Mouse (Mus musculus): ENCODE measurements at regions not wholly inside any gene's neighbourhood (a gene's known extent, or its start where the extent isn't known, plus 50 kb on each side); places are given as distances from the start of the nearest gene placed in this dataset.

- 88% methylated on average over 4 of the region's 4 CpGs for whole genome bisulfite sequencing
- no peaks in the 10 kb centered on the region; the same call in 1 of the 2 replicates for H3K4me1 ChIP-seq (ENCODE audit: insufficient read depth)
Observed at GRCm38 (mm10) chr4:33786958-33787357, 137.4 kb upstream of the Cnr1 start.

GRCm38 (mm10) chr4:33793398-33793797 is 131.0 kb upstream of the Cnr1 start:
- DNase-seq (no peak), ATAC-seq (no peak)
- Histone ChIP-seq H3K27me3 (ENCODE audit: insufficient read depth, low read length) (no peaks in the 10 kb centered on the region), H3K4me2 (ENCODE audit: low read depth) (no peak overlapping the region), H3K9me3 (ENCODE audit: low read length) (no peaks in the 10 kb centered on the region), H3K9ac (no peak overlapping the region), H3K36me3 (ENCODE audit: insufficient read depth) (no peaks in the 10 kb centered on the region), H3K4me1 (ENCODE audit: insufficient read depth) (no peaks in the 10 kb centered on the region; the same call in 1 of the 2 replicates), H3K27ac (ENCODE audit: low read depth, low read length) (no peak overlapping the region), H3K4me3 (ENCODE audit: low read depth, low read length) (no peak overlapping the region)
- WGBS, result 94% methylated on average over 8 of the region's 8 CpGs
- no peak for TF ChIP-seq CTCF (IDR thresholded peaks at IDR 0.05; ENCODE audit: low read depth)

More at GRCm38 (mm10) chr4:33786958-33787357, 137.4 kb upstream of the Cnr1 start:
- no peak for ATAC-seq
- Histone ChIP-seq H3K9ac (no peak overlapping the region), H3K27me3 (ENCODE audit: insufficient read depth, low read length) (no peaks in the 10 kb centered on the region), H3K36me3 (ENCODE audit: insufficient read depth) (no peaks in the 10 kb centered on the region), H3K4me3 (ENCODE audit: low read depth, low read length) (no peak overlapping the region), H3K9me3 (ENCODE audit: low read length) (no peaks in the 10 kb centered on the region), H3K4me2 (ENCODE audit: low read depth) (no peak overlapping the region), H3K27ac (ENCODE audit: low read depth, low read length) (no peak overlapping the region)
- DNase-seq, result no peak
- TF ChIP-seq CTCF (IDR thresholded peaks at IDR 0.05; ENCODE audit: low read depth), result no peak

GRCm38 (mm10) chr4:33795461-33795860 is 128.9 kb upstream of the Cnr1 start:
- no peaks in the 10 kb centered on the region for H3K36me3 ChIP-seq (ENCODE audit: insufficient read depth)
- H3K4me1 ChIP-seq (ENCODE audit: insufficient read depth), result no peaks in the 10 kb centered on the region
- 92% methylated on average over 3 of the region's 3 CpGs for WGBS
- no peaks in the 10 kb centered on the region for H3K27me3 ChIP-seq (ENCODE audit: insufficient read depth, low read length)
- H3K9me3 ChIP-seq (ENCODE audit: low read length), result no peaks in the 10 kb centered on the region
- H3K4me2 ChIP-seq (ENCODE audit: low read depth), result no peak overlapping the region
- no peak overlapping the region for H3K9ac ChIP-seq
- ATAC-seq, result no peak
- H3K27ac ChIP-seq (ENCODE audit: low read depth, low read length), result no peak overlapping the region
- no peak for DNase-seq
- no peak overlapping the region for H3K4me3 ChIP-seq (ENCODE audit: low read depth, low read length)
- TF ChIP-seq CTCF (IDR thresholded peaks at IDR 0.05; ENCODE audit: low read depth), result no peak

GRCm38 (mm10) chr4:33797964-33798363 is 126.4 kb upstream of the Cnr1 start:
- no peak for ATAC-seq
- no peak for DNase-seq
- Histone ChIP-seq H3K4me3 (ENCODE audit: low read depth, low read length) (no peak overlapping the region), H3K27me3 (ENCODE audit: insufficient read depth, low read length) (no peaks in the 10 kb centered on the region), H3K9me3 (ENCODE audit: low read length) (no peaks in the 10 kb centered on the region), H3K27ac (ENCODE audit: low read depth, low read length) (no peak overlapping the region), H3K4me2 (ENCODE audit: low read depth) (no peak overlapping the region), H3K9ac (no peak overlapping the region), H3K4me1 (ENCODE audit: insufficient read depth) (no peaks in the 10 kb centered on the region), H3K36me3 (ENCODE audit: insufficient read depth) (no peaks in the 10 kb centered on the region)
- 89% methylated on average over 4 of the region's 4 CpGs for WGBS
- no peak for TF ChIP-seq CTCF (IDR thresholded peaks at IDR 0.05; ENCODE audit: low read depth)

- H3K4me2 ChIP-seq (ENCODE audit: low read depth), result no peak overlapping the region
- H3K9ac ChIP-seq, result no peak overlapping the region
- no peak for DNase-seq
- no peaks in the 10 kb centered on the region for H3K4me1 ChIP-seq (ENCODE audit: insufficient read depth)
- TF ChIP-seq CTCF (IDR thresholded peaks at IDR 0.05; ENCODE audit: low read depth), result no peak
- H3K36me3 ChIP-seq (ENCODE audit: insufficient read depth), result no peaks in the 10 kb centered on the region
- H3K27ac ChIP-seq (ENCODE audit: low read depth, low read length), result no peak overlapping the region
- H3K9me3 ChIP-seq (ENCODE audit: low read length), result no peaks in the 10 kb centered on the region
- no peak overlapping the region for H3K4me3 ChIP-seq (ENCODE audit: low read depth, low read length)
- peak; percentile 34; the same call in 1 of the 2 replicates for ATAC-seq
- no peaks in the 10 kb centered on the region for H3K27me3 ChIP-seq (ENCODE audit: insufficient read depth, low read length)
- 58% methylated on average over 6 of the region's 6 CpGs for WGBS
Observed at GRCm38 (mm10) chr4:33798654-33799053, 125.7 kb upstream of the Cnr1 start.

GRCm38 (mm10) chr4:33799110-33799509 is 125.3 kb upstream of the Cnr1 start:
- 0 out of 2 replicates have a peak overlapping the region, but pooled peaks have one; percentile 25 for H3K9ac ChIP-seq

GRCm38 (mm10) chr4:33799831-33800230 is 124.6 kb upstream of the Cnr1 start:
- H3K4me2 ChIP-seq (ENCODE audit: low read depth), result no peak overlapping the region
- H3K4me3 ChIP-seq (ENCODE audit: low read depth, low read length), result no peak overlapping the region
- no peak for TF ChIP-seq CTCF (IDR thresholded peaks at IDR 0.05; ENCODE audit: low read depth)
- no peaks in the 10 kb centered on the region for H3K4me1 ChIP-seq (ENCODE audit: insufficient read depth)
- no peak for ATAC-seq
- no peaks in the 10 kb centered on the region for H3K27me3 ChIP-seq (ENCODE audit: insufficient read depth, low read length)
- H3K9me3 ChIP-seq (ENCODE audit: low read length), result no peaks in the 10 kb centered on the region
- H3K9ac ChIP-seq, result no peak overlapping the region
- no peaks in the 10 kb centered on the region for H3K36me3 ChIP-seq (ENCODE audit: insufficient read depth)
- H3K27ac ChIP-seq (ENCODE audit: low read depth, low read length), result no peak overlapping the region
- peak; percentile 24 for DNase-seq
- WGBS, result 22% methylated on average over 1 of the region's 1 CpGs

More at GRCm38 (mm10) chr4:33799110-33799509, 125.3 kb upstream of the Cnr1 start:
- peak overlapping the region; percentile 21 for H3K4me2 ChIP-seq (ENCODE audit: low read depth)
- H3K27ac ChIP-seq (ENCODE audit: low read depth, low read length), result no peak overlapping the region
- no peaks in the 10 kb centered on the region for H3K4me1 ChIP-seq (ENCODE audit: insufficient read depth)
- WGBS, result 21% methylated on average over 6 of the region's 6 CpGs
- H3K4me3 ChIP-seq (ENCODE audit: low read depth, low read length), result no peak overlapping the region
- no peaks in the 10 kb centered on the region for H3K36me3 ChIP-seq (ENCODE audit: insufficient read depth)
- TF ChIP-seq CTCF (IDR thresholded peaks at IDR 0.05; ENCODE audit: low read depth), result peak; percentile 40
- peak; percentile 66; the same call in 1 of the 2 replicates for ATAC-seq
- H3K9me3 ChIP-seq (ENCODE audit: low read length), result no peaks in the 10 kb centered on the region
- peak; percentile 23 for DNase-seq
- no peaks in the 10 kb centered on the region for H3K27me3 ChIP-seq (ENCODE audit: insufficient read depth, low read length)

All from forebrain, postnatal 0 days (tissue).